ENCODE assay signal across 8 mouse cellular contexts in the genomic region with DNA sequence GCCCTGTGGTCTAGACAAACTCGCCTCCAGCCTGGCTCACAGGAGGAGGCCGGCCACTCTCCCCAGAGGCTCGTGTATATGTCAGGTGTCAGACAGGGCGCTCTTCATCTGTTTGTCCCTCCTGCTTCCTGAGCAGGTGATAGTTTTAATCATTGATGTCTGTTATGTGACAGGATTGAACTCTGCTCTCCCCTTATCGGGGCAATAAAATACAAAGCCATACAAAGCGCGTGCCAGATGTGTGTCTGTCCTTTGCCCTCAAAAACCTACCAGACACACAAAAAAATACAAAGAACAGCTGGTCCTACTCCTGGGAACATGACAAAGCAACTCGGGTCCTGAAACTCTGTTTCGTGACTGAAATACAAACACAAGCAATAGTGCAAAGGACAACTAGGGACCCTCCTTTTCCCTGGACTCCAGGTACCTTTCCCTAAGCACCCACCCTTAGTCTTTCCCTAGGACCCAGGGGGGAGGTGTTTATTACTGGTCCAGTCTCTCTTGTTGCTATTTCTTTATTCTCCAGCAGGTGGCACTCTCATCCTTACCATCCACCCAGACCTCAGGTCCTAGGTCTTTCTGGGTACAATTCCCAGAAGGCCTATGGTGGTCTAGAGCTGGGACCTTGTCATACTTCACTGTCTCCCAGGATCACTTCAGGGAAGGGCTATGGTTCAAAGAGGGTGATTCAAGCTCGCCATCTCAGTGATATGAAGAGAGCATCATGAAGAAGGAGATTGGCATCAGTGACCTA. TPM values are rescaled to one million over a fixed set of nuclear protein-coding genes. Genes with fewer than 3 reads are reported as not detected.
A peak's percentile ranks its signal among the peaks of the same experiment; 100 is the strongest.
DNase-seq lines count a peak whose midpoint lies in the region; ATAC-seq and TF ChIP-seq lines count a peak whose summit lies in the region.

No protein-coding gene starts in this region.

- TF ChIP-seq CTCF in G1E (IDR thresholded peaks at IDR 0.05; ENCODE audit: low read depth, low read length) = peak; percentile 34; the same call in 1 of the 2 replicates

- WGBS in midbrain, embryonic 13.5 days = 28% methylated on average over 10 of the region's 10 CpGs

- ATAC-seq in G1E (ENCODE audit: extremely low read depth, insufficient number of reproducible peaks, low FRiP score, poor library complexity, severe bottlenecking) = no peak
- peak; percentile 80 for ATAC-seq in common myeloid progenitor, adult 5-6 weeks (replicated peaks; ENCODE audit: low read depth, poor library complexity, severe bottlenecking)
- ATAC-seq in midbrain, embryonic 13.5 days = peak; percentile 63

- H3K4me2 ChIP-seq in midbrain, embryonic 13.5 days (replicated peaks) = no peak overlapping the region

- H3K9me3 ChIP-seq in G1E (replicated peaks) = 0 out of 2 replicates have a peak, but pooled peaks cover 2% of the 10 kb centered on the region
- no peaks in the 10 kb centered on the region for H3K9me3 ChIP-seq in midbrain, embryonic 13.5 days

- no peaks in the 10 kb centered on the region for H3K36me3 ChIP-seq in G1E (replicated peaks)
- H3K36me3 ChIP-seq in midbrain, embryonic 13.5 days = no peaks in the 10 kb centered on the region

- H3K9ac ChIP-seq in midbrain, embryonic 13.5 days (replicated peaks) = no peak overlapping the region

- intact Hi-C loops in heart, postnatal 36 days (cut with DNase I) = loop anchor here (1.0 to 10.0 kb wide), 2 partner anchors 148 to 411 kb away; no protein-coding TSS in a partner anchor

- peak; percentile 46 for DNase-seq in kidney, adult 18-20 months
- DNase-seq in kidney, adult 11 months = no peak
- peak; percentile 75 for DNase-seq in G1E (ENCODE audit: low spot score)
- DNase-seq in heart, postnatal 36 days = peak; percentile 41 to 43
- peak; percentile 22 to 39 for DNase-seq in layer of hippocampus, adult 8-10 months (ENCODE audit: low spot score in 2 of 2)
- no peak for DNase-seq in gastrocnemius, postnatal 25 days

- H3K4me1 ChIP-seq in G1E (ENCODE audit: insufficient read depth, low read depth, low read length) = no peaks in the 10 kb centered on the region; the same call in 1 of the 2 replicates
- peaks cover 27% of the 10 kb centered on the region for H3K4me1 ChIP-seq in midbrain, embryonic 13.5 days (replicated peaks)

- H3K27ac ChIP-seq in midbrain, embryonic 13.5 days = no peak overlapping the region

- H3K27me3 ChIP-seq in G1E (ENCODE audit: insufficient read depth, low read length) = peaks cover 3% of the 10 kb centered on the region; the same call in 1 of the 2 replicates
- H3K27me3 ChIP-seq in midbrain, embryonic 13.5 days = peaks cover 31% of the 10 kb centered on the region

- no peak overlapping the region for H3K4me3 ChIP-seq in G1E (ENCODE audit: low read depth, low read length)
- H3K4me3 ChIP-seq in midbrain, embryonic 13.5 days (replicated peaks) = no peak overlapping the region

RNA-seq across cellular contexts. Expression of a gene that starts 10.4 kb away (rescaled TPM):
- total RNA-seq in G1E (2014; fragmentation: Nextera tagmentation) (not detected in 2 replicates), G1E (2017) (0.06 and 0.11 TPM in 2 replicates)
- not detected in 2 replicates for polyA plus RNA-seq in G1E (2012)
- total RNA-seq in common myeloid progenitor, adult 5-6 weeks (2017) = not detected in 2 replicates
- not detected for total RNA-seq in heart, postnatal 36 days (2021)
- 1 to 10 TPM in 2 of 4 experiments, under 1 TPM in 2; 0.93 to 2.0 (median 1.2) TPM for total RNA-seq in layer of hippocampus, adult 8-10 months (2022)
- 15.7 and 18.6 TPM in 2 replicates for polyA plus RNA-seq in midbrain, embryonic 13.5 days (2015; fragmentation: Nextera tagmentation; extraction: Ambion mirVana)
- not detected for total RNA-seq in gastrocnemius, postnatal 25 days (2021)

RNA-seq across cellular contexts. Expression of a gene that starts 14.0 kb away (rescaled TPM):
- total RNA-seq in G1E (2014; fragmentation: Nextera tagmentation) (not detected in 2 replicates), G1E (2017) (0.06 and 0.11 TPM in 2 replicates)
- polyA plus RNA-seq in G1E (2012) = not detected in 2 replicates
- total RNA-seq in common myeloid progenitor, adult 5-6 weeks (2017) = not detected in 2 replicates
- total RNA-seq in heart, postnatal 36 days (2021) = 1 to 10 TPM in 1 of 2 experiments, under 1 TPM in 1; 0.83 to 1.0 TPM
- total RNA-seq in layer of hippocampus, adult 8-10 months (2022) = under 1 TPM; 0.16 to 0.33 (median 0.24) TPM
- polyA plus RNA-seq in midbrain, embryonic 13.5 days (2015; fragmentation: Nextera tagmentation; extraction: Ambion mirVana) = 0.50 and 0.52 TPM in 2 replicates
- under 1 TPM in 1 of 2 experiments, not detected in 1; 0.08 TPM for total RNA-seq in gastrocnemius, postnatal 25 days (2021)

Comparison
In these comparisons a context has a peak if more than half of its experiments do, and no peak if none do; other contexts are left out.
1. DNase-seq: peak in kidney, adult 18-20 months (single experiment), G1E (single experiment), heart, postnatal 36 days (2 of 2) and layer of hippocampus, adult 8-10 months (2 of 2); none in kidney, adult 11 months (single experiment) and gastrocnemius, postnatal 25 days (single experiment).